ENCODE assay signal across 24 mouse cellular contexts in genomic region chr13:117132123-117132522, GRCm38 (mm10).
DNase-seq lines count a peak whose midpoint lies in the region; ATAC-seq and TF ChIP-seq lines count a peak whose summit lies in the region.
"Had no signal": no experiment of that assay in that cellular context is flagged by ENCODE, and none has a peak within 500 bp of the region (broad histone marks: within the 10 kb centered on the region; RNA-seq: fewer than 3 reads in every experiment).

No protein-coding gene starts in this region.

- TF ChIP-seq POLR2A in CH12.LX (IDR thresholded peaks at IDR 0.05; ENCODE audit: low read depth, low read length), result no peak

- H3K4me3 ChIP-seq in CH12.LX (replicated peaks in 1 of 3; ENCODE audit: low read depth in 2 of 3, low read length in 2 of 3, poor library complexity in 1 of 3), result no peak overlapping the region
- no peak overlapping the region for H3K4me3 ChIP-seq in midbrain, postnatal 0 days (ENCODE audit: low read depth, low read length)
- H3K4me3 ChIP-seq: embryonic facial prominence, embryonic 13.5 days; embryonic facial prominence, embryonic 15.5 days; erythroblast, embryonic 14.5 days; forebrain, embryonic 13.5 days; forebrain, embryonic 15.5 days had no signal

- 73% methylated on average over 1 of the region's 1 CpGs for WGBS in midbrain, postnatal 0 days

- peak; percentile 84 for DNase-seq in A20 (ENCODE audit: low read depth, low spot score)
- no peak for DNase-seq in CH12.LX (ENCODE audit: extremely low read depth)
- no peak for DNase-seq in right cerebral cortex, postnatal 4 days
- DNase-seq in midbrain, postnatal 0 days (ENCODE audit: low spot score), result no peak
- DNase-seq: adrenal gland, adult 2 months; adrenal gland, postnatal 10 days; adrenal gland, postnatal 25 days; B cell, adult 2 months; cerebellum, adult 11 months; cerebellum, adult 18-20 months; cerebellum, adult 8-10 months; cerebellum, adult 9-11 months; cerebellum, postnatal 14 days; cerebellum, postnatal 36 days; embryo, embryonic 11 days; forebrain, postnatal 0 days had no signal

- no peak for TF ChIP-seq CTCF in CH12.LX (conservative IDR thresholded peaks at IDR 0.05 in 1 of 2, IDR thresholded peaks at IDR 0.05 in 1 of 2; ENCODE audit: low read depth in 2 of 2, low read length in 2 of 2)
- no peak for TF ChIP-seq CTCF in midbrain, postnatal 0 days (IDR thresholded peaks at IDR 0.05)

- dilution Hi-C loops in CH12.LX (cut with MboI; ENCODE audit: extremely low pct_ligation_motif_present, extremely low pct_unique_long_range_greater_than_20kb, low sequenced_read_pairs), result no loop called here

- ATAC-seq in monocyte, adult 5-6 weeks (replicated peaks; ENCODE audit: insufficient number of reproducible peaks, low FRiP score, low TSS enrichment, poor library complexity, severe bottlenecking), result 0 out of 2 replicates have a peak, but pooled peaks have one; percentile 27
- no peak for ATAC-seq in erythroid progenitor cell, adult 5-6 weeks (replicated peaks; ENCODE audit: low FRiP score, poor library complexity, severe bottlenecking)
- no peak for ATAC-seq in midbrain, postnatal 0 days (ENCODE audit: low FRiP score)
- ATAC-seq: CD4-positive, CD25-positive, alpha-beta regulatory T cell, adult 4 months; forebrain, embryonic 13.5 days; forebrain, embryonic 15.5 days; forebrain, postnatal 0 days had no signal

- no peak for TF ChIP-seq RAD21 in CH12.LX (IDR thresholded peaks at IDR 0.05; ENCODE audit: low read depth, low read length)

- no peaks in the 10 kb centered on the region for H3K79me2 ChIP-seq in CH12.LX (replicated peaks; ENCODE audit: control insufficient read depth, extremely low read depth, insufficient read depth, poor library complexity, severe bottlenecking)

- H3K4me2 ChIP-seq in CH12.LX (ENCODE audit: insufficient read depth, low read depth, poor library complexity, severe bottlenecking), result no peak overlapping the region
- H3K4me2 ChIP-seq in midbrain, postnatal 0 days (ENCODE audit: low read depth, low read length, poor library complexity, severe bottlenecking), result no peak overlapping the region
- H3K4me2 ChIP-seq: embryonic facial prominence, embryonic 13.5 days; embryonic facial prominence, embryonic 15.5 days; forebrain, embryonic 13.5 days; forebrain, embryonic 15.5 days had no signal

- H3K9ac ChIP-seq in CH12.LX (ENCODE audit: insufficient read depth, low read depth), result no peak overlapping the region
- no peak overlapping the region for H3K9ac ChIP-seq in midbrain, postnatal 0 days (replicated peaks; ENCODE audit: low read length, poor library complexity, severe bottlenecking)
- H3K9ac ChIP-seq: embryonic facial prominence, embryonic 13.5 days; embryonic facial prominence, embryonic 15.5 days; forebrain, embryonic 13.5 days; forebrain, embryonic 15.5 days; forebrain, postnatal 0 days had no signal

- in situ Hi-C loops in CH12.LX (cut with MboI; ENCODE audit: low pct_ligation_motif_present, low pct_unique_long_range_greater_than_20kb, low sequenced_read_pairs), result no loop called here

- peaks cover 52% of the 10 kb centered on the region for H3K9me3 ChIP-seq in CH12.LX (replicated peaks; ENCODE audit: low read length)
- H3K9me3 ChIP-seq in midbrain, postnatal 0 days (ENCODE audit: low read length), result no peaks in the 10 kb centered on the region
- H3K9me3 ChIP-seq: embryonic facial prominence, embryonic 13.5 days; embryonic facial prominence, embryonic 15.5 days; forebrain, embryonic 13.5 days; forebrain, embryonic 15.5 days had no signal

- peaks cover 0 to 3% of the 10 kb centered on the region in 2 experiments; a peak in 2 of 4 replicates for H3K4me1 ChIP-seq in CH12.LX (ENCODE audit: control insufficient read depth in 1 of 2, insufficient read depth in 2 of 2)
- H3K4me1 ChIP-seq in midbrain, postnatal 0 days (ENCODE audit: insufficient read depth, low read length), result no peaks in the 10 kb centered on the region
- H3K4me1 ChIP-seq: embryonic facial prominence, embryonic 13.5 days; embryonic facial prominence, embryonic 15.5 days; forebrain, embryonic 13.5 days; forebrain, embryonic 15.5 days had no signal

- no peak for TF ChIP-seq EP300 in CH12.LX (IDR thresholded peaks at IDR 0.05; ENCODE audit: low read length)

- no peaks in the 10 kb centered on the region for H3K36me3 ChIP-seq in CH12.LX (replicated peaks in 1 of 2; ENCODE audit: control insufficient read depth in 1 of 2, insufficient read depth in 1 of 2, low read length in 1 of 2)
- no peaks in the 10 kb centered on the region for H3K36me3 ChIP-seq in midbrain, postnatal 0 days (ENCODE audit: insufficient read depth, low read length)
- H3K36me3 ChIP-seq: embryonic facial prominence, embryonic 13.5 days; embryonic facial prominence, embryonic 15.5 days; forebrain, embryonic 15.5 days had no signal

- H3K27ac ChIP-seq in CH12.LX (ENCODE audit: insufficient read depth, low read depth), result no peak overlapping the region
- no peak overlapping the region for H3K27ac ChIP-seq in midbrain, postnatal 0 days (ENCODE audit: low read depth, low read length)
- H3K27ac ChIP-seq: embryonic facial prominence, embryonic 13.5 days; embryonic facial prominence, embryonic 15.5 days; forebrain, embryonic 13.5 days; forebrain, embryonic 15.5 days had no signal

- no peaks in the 10 kb centered on the region for H3K27me3 ChIP-seq in CH12.LX (replicated peaks)
- no peaks in the 10 kb centered on the region for H3K27me3 ChIP-seq in midbrain, postnatal 0 days (ENCODE audit: insufficient read depth, low read length)
- H3K27me3 ChIP-seq: embryonic facial prominence, embryonic 13.5 days; embryonic facial prominence, embryonic 15.5 days; forebrain, embryonic 13.5 days; forebrain, embryonic 15.5 days had no signal

TF ChIP-seq in CH12.LX, 34 proteins besides CTCF, POLR2A, EP300 and RAD21:
- no peak for TF ChIP-seq PAX5 (IDR thresholded peaks at IDR 0.05; ENCODE audit: low read length)
- TF ChIP-seq MEF2A (IDR thresholded peaks at IDR 0.05; ENCODE audit: borderline replicate concordance, low read depth, low read length), result peak; percentile 32; the same call in 1 of the 2 replicates
